Mouse (Mus musculus) urinary bladder, postnatal 14 days (tissue): ENCODE results near the gene Plcg2.

ENCODE experiments used
- DNase-seq: peaks from one replicate; pipeline ENCODE4 v3.0.0; 2021; ENCODE audit warnings: low spot score

The Plcg2 gene

DNA sequence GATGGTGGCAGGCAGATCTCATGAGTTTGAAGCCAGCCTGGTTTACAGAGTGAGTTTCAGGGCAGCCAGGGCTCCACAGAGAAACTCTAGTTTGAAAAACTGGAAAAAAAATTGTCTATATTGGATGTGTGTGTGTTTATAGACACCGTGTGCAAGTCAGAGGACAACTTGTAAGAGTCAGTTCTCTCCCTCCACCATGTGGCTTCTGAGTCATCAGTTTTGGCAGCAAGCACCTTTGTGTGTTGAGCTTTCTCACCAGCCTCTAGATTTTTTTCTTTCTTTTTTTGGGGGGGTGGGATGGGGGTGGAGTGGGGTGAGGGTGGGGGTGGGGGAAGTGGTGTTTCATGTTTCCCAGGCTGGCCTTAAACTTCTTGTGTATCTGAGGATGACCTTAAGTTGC is 12.8 kb upstream of the Plcg2 start:
- no peak for DNase-seq

DNA sequence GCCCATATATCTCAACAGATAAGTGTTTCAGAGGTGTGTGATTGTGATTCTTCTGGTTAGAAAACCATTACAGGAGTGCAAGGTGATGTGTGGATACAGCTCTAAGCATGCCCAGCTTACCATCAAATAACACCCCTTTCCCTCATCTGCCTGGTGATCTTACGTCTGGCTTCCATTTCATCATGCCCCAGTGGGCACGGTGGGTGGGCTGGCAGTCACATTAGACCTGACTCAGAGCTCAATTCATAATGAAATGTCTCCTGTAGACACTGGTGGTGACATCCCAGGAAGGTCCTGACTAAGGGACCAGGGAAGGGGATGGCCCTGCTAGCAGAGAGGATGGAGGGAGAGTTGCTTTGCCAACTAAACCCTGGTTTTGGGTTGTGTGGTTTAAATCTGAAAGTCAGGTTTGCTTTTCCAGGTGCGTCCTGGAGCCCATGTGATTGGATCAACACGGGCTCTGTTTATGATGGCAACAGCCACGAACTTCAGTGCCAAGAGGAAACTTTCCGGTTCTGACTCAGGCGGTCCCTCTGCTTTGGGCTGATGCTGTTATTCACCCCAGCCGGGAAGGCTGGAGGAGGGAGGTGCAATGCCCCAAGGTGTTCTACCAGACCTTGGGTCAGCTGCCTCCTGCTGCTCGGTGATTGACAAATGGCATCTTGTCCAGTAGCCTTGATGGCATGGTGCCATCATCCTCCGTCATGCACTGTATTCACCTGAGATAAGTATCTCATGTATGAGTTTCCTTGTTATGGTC is 9.7 kb upstream of the Plcg2 start:
- DNase-seq: peak; percentile 68

DNA sequence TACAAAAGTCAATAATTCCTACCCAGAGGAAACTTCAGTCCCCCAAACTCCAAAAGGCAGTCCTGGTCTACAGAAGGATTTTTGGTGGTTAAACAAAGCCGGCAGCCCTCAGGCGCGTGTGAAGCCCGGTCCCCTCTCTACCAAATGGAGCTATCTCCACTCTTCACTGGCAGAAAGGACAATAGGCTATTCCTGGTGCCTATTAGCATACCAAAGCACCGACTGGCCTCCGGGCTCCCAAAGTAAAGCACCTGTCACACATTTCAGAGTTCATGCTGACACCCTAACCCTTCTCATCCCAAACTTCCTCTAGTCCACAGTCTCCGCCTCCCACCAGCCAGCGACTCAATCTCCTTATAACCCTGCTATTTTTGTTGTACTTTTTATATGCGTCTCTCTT is 4.5 kb upstream of the Plcg2 start:
- no peak for DNase-seq

DNA sequence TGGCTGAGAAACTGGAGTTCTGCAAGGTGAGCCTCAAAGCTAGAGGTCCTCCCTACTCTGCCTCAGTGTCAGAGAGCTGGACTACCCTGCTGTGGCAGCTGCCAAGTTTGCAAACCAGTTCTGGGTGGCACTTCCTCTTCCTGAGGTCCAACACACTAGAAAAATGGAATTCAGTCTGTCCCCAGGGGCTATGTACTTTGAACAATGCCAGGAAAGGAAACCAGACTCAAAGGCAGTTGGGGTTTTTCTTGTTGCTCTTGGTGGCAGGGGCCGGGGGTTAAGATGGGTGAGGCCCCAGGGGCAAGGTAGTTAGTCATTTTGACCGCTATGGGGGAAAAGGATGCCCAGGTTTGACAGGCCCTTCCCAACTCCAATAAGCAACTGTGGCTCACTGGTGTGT is 3.2 kb upstream of the Plcg2 start:
- DNase-seq: no peak

DNA sequence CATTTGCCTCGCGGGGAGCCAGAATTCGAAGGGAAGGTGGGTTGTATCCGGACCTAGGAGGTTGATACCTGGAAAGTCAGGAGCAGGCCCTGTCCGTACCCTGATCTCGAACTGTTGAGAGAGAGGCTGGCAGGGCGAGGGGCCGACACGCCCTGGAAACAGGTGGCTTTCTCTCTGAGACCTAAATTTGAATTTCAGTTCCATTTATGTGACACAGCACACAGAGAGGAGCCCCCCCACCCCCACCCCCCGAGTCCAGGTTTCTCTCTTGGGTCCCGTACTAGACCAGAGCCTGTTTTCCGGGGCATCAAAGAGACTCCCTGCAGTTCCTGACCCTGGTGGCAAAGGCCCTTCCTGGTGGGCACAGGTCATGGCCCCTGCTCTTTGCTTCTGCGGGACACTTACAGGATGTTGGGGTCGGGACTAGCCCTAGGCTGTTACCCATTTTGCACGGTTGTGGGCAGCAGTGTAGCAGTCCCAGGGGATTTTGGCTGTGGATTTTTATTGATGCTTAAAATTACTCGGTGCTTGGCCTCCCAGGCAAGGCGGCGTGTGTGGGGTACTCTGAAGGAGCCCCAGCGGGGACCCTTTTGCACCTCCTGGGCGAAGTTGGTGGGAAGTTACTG is 937 bp downstream of the Plcg2 start:
- DNase-seq: no peak

DNA sequence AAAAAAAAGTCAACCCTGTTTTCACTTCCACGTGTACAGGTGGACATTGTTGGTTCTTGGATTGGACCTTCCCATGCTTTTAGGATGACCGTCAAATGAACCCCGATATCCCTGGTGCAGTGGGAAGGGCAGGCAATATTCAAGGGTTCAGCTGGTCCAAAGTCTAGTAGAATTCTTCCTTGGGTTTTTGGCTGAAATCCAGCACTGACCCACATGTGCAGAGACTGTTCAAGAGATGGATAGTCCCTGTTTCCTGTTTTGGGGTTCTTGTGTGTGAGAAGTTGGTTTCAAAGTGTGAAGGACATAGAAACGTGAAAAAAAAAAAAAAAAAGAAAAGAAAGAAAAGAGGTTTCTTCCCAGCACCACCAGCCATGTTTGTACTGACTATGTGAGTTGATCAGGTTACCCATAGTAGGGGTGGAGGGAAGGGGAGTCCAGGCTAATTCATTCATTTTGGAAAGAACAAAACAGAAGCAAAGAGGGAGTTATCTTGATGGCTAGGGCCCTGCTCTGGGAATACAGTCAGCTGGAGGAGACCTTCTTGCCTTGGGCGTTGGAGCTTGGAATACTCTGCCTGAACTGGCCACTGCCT is 2.2 kb downstream of the Plcg2 start:
- no peak for DNase-seq

DNA sequence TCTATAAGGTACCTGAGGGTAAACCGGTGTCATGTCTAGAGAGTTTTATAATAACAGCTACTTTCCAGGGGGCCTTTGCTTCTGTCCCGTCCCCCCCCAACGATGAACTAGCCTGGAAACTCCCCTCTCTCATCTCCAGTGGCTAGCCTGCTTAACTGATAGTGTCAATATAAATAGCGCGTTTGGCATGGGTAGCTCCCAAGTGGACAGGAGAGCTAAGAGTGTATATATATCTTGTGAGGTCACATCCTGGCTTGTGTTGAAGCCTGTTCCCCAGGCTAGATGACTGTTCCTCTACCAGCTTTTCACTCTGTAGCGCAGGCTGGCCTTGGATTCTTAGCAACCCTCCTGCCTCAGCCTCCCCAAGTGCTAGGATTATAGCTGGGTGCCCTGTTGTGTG is 3.2 kb downstream of the Plcg2 start:
- DNase-seq: no peak

DNA sequence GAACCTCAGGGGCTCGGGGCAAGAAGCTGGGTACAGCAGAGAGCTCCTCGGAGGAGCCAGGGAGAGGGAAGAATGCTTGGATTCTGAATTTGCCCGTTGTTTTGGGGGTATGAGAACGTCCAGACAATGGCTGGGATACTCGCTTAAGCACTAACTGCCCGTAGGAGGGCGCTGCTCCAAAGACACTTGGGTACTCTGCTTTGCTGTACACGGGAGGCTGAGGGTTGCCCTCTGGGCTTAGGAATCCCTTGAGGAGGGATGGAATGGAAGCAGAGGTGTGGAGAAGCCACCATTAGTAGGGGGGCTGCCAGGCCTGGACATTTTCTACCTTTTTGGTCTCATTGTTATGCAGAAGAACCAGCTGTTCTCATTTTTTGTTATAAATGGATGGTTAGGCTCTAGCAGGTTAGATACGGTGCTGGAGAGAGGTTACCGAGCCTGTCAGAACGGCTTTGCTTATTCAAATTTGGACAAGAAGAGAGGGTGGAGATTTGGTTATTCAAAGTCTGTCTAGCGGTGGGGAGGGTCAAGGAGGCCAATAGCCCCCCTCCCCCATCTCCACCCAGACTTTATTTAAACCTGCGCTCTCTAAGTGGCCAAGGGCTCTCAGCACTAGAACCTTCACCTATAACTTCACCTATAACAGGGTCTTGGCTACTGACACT is 5.4 kb downstream of the Plcg2 start:
- no peak for DNase-seq

DNA sequence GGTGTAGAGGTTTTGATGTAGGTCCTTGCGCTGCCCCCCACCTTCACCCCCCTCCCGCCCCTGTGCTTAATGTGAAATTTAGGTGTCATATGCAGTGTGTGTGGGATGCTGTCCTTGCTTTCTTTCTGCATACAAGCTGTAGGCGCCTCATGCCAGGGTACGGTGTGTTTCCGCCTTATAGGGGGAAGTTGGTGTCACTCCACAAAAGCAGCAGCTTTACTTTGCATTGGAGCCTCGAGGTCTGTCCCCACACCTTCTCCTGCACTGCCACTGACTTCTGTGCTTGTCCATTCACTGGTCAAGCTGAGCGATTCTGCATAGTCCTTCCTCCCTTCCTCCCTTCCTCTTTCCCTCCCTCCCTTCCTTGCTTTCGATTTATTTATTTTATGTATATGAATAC is 9.6 kb downstream of the Plcg2 start:
- DNase-seq: no peak

DNA sequence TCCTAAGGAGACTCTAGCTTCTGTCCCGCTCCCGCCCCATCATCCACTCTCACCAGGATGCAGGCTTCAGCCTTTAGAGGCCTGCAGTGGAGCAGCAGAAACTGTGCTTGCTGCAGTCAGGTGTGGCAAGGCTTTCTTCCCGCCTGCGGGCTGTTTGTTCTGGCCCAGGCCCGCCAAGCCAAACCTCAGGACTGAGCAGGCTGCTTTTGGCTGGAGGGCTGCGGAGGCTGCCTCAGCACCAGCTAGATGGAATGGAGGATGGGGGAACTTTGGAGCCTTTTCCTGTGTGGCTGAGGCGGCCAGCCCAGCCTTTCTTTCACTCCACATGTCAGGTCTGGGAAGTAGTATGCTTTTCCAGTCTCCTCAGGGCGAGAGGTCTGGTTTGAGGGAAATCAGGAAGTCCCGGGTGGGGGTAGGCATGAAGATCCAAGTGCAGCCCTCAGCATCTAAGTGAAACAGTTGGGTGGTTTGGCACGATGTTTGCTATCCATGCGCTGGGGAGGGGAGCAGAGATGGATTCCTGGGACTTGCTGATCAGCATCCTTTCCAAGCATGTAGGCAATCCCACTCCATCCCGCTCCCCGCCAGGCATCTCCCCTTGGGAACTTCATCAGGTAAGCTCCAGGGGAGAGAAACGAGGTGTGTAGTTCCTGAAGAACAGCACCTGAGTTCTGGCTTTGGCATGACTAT is 18.9 kb downstream of the Plcg2 start:
- DNase-seq: no peak

DNA sequence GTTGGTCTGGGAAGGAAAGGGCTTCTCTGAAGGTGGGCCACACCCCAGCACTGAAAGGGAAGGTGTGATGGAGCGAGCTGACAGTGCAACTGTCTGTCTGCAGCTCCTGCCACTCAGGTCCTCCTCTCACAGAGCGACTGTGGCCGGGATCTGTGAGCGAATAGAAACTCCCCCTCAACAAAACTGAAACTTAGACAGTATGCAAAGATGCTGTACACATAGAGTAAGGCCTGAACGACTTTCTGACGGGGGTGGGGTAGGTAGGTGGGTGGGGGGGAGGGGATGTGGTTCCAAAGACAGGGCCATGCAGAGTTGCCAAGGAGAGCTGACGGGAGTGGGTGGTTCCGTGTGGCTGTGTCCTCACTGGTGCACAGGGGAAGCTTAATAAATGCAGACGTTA is 19.8 kb downstream of the Plcg2 start:
- no peak for DNase-seq

DNA sequence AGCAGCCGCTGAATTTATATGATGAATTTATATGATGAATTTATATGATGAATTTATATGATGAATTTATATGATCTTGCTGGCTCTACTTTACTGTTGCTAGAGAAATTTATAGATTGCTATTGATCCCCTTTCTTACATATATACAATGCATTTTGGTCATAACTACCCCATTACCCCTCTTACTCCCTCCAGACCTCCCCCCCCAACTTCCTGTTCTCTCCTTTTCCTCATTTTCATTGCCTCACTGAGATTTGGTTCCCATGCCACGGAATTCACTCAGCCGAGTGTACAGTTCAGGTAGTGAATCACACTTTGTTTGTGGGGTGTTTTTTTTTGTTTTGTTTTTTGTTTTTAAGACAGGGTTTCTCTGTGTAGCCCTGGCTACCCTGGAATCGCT is 20.8 kb downstream of the Plcg2 start:
- DNase-seq: no peak

DNA sequence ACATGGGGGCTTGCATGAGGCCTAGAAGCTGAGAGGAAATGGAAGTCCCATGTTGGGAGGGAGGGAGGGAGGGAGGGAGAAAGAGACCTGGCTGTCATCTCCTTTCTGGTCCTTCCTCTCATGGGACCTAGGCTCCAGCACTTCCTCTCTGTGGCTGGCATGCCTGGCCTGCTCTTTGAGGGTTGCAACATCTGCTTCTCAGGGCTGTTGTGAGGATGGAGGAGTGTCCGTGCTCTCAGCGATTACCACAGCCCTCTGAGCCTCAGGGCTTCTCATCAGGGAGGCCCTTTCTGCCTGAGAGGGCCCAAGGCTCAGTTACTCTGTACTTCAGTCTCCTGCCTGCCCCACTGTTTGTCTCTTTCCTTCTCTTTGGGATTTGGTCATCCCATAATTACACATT is 28.1 kb downstream of the Plcg2 start:
- no peak for DNase-seq

DNA sequence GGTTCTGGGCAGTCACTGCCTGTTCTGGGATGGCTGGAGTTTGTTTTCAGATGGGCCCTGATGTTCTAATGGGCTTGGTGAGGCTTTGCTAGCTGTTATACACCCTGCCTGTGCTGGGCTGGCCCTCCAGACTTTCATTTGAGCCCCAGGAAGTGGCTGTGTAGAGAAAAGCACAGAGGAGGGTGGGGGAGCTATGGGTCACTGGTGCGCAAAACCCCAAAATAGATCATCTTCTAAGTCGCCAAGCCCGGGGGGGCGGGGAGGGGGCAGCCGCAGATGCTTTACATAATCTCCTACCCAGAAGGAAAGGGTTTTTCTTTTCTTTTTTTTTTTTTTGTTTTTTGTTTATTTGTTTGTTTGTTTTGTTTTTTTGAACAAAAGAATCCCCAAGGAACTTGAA is 29.9 kb downstream of the Plcg2 start:
- DNase-seq: no peak

DNA sequence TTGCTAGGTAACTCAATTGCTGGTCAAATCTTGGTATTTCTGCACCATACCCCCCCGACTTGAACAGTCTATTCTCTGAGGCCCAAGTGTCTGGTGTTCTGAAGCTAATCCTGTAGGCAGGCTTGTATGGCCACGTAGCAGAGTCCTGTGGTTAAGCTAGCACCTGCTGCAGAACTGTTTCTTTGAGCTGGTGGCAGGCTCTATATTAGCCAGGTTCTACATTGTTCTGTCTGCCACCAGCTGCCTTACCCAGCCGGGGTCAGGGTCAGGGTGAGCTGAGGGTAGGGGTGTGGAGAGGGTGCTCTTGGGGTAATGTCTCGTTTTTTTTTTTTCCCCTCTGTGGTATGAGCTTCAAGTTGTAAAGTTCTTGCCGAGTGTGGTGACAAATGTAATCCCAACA is 31.1 kb downstream of the Plcg2 start:
- DNase-seq: no peak

DNA sequence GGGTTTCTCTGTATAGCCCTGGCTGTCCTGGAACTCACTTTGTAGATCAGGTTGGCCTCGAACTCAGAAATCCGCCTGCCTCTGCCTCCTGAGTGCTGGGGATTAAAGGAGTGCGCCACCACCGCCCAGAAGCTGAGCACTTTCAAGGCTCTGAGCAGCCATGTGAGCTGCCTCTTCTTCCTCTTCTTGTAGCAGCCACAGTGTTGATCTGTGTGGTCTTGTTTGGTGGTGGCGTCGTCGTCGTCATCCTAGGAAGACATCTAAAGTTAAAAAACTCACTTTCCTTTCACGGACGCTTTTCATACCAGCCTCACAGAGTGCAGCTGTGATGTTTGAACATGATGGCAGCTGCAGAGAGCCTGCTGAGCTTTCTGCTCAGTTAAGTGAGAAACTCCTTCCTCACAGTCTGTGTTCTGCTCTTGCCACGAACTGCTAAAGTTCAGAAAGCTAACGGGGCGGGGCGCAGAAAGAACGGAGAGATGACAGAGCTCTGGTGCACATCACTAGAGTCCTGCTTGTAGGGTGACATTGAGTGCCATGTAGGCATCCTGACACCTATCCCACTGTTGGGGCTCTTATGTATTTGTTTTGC is 34.4 kb downstream of the Plcg2 start:
- DNase-seq: no peak

DNA sequence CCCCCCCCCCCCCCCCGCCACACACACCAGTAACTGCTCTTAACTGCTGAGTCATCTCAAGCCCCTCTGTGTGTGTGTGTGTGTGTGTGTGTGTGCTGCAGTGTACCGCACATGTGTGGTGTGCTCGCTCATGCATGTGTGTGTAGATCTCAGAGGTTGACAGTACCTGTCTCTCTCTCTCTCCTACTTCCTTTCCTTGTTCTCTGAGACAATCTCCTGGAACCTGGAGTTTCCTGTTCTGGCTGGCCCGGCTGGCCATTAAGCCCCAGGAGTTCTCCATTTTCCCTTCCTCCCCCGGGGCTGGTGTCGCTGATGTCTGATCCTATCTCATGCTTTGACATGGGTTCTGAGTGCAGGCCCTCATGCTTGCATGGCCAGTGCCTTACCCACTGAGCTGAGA is 38.8 kb downstream of the Plcg2 start:
- DNase-seq: no peak

DNA sequence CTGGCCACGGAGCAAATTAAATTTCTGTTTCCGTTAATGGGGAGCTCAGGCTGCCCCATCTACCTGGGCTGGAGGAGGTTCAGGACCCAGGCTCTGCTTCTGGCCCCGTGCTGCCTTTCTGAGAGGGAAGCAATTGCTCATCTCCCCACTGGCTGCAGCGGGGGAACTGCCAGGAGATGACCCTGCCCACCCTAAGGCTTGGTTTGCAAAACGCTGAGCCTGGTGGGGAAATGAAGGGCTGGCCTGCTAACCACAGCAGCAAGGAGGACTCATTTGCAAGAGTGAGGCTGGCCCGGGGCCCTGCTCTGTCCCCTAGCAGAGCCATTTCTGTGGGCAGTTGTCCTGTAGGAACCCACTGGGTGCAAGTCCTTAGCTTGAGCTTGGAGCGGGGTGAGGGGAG is 39.7 kb downstream of the Plcg2 start:
- no peak for DNase-seq

DNA sequence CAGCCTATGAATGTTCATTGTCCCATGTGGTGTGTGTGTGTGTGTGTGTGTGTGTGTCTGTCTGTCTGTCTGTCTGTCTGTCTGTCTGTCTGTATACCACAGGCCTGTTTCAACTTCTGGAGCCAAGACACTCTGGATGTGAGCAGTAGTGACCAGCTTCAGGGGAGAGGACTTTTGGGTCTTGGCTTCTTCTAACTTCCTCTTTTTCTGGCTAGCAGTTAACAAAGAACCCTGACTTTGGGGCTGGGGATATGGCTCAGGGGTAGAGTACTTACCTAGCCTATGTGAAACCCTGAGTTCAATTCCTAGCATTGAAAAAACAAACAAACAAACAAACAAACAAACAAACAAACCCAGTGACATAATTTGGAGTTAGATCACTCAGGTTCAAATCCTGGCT is 44.9 kb downstream of the Plcg2 start:
- DNase-seq: no peak

DNA sequence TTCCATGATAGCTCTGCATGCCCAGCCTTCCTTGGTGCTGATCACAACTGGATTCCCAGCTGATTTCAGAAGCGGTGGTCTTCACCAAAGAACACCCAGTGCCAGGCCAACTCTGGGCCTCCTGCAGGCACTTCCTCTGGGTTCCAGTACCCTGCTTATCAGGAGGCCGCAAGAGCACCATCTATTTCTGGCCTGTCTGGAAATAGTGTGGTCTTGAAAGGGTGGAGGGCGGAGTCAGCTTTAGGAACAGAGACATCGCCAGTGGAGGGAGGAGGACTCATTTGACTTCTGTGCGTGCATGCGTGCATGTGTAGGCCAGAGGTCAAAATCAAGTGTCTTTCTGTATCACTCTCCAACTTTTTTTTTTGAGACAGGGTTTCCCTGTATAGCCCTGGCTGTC is 45.7 kb downstream of the Plcg2 start:
- no peak for DNase-seq

DNA sequence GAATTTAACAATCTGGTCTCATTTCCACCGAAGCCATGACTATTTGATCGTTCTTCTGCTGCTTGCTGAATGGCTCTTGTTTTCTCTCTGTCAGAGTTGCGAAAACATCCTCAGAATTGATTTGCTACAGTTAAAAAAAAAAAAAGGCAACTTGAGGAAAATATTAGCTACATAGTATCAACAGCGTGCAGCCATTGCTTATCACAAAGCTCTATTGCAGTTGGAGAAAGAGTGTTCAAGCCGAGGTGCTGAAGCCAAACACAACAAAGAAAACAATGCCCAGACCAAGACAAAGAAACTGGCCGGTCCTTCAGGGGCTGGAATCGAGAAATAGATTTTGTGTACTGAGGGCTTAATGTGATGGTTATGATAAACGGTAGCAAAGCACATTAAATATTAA is 47.0 kb downstream of the Plcg2 start:
- DNase-seq: no peak

DNA sequence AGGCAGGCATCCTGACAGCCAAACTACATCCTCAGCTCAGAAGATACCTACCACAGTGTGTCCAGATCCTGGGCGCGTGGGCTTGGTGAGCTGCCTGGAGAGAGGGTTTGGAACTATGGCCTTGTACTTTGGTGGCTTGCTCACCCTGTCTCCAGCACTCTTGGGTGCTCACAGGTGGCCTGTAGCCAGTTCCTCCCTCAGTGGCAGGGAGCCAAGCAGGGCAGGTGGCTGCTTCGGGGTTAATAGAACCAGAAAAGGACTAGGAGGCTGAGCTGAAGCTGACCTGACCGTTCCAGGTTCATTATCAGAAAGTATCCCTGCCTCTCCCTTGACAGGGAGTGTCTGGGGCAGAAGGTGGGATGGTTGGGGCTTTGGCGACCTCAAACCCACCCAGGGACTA is 48.3 kb downstream of the Plcg2 start:
- peak; percentile 25 for DNase-seq
